ENCODE assay signal across 25 mouse cellular contexts in the genomic region with DNA sequence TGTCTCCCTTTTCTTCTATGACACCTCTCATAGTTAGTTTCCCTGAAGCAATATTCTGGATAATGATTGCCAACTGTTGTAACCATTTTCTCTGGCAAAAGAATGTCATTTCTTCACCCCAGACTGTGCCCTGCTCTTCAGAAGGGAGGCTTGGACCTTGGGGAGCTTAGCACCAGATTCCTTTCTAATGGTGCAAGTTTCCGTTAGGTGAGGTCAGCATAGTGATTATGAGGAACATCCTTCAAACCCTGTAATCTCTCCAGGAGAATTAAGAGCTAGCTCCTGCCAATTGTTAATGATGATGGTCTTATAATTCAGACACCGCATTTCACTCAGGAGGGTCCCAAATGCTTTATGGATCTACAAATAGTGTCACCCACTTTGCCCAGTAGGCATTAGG. TPM values are rescaled to one million over a fixed set of nuclear protein-coding genes. Genes with fewer than 3 reads are reported as not detected.
DNase-seq lines count a peak whose midpoint lies in the region; ATAC-seq and TF ChIP-seq lines count a peak whose summit lies in the region.
"Had no signal": no experiment of that assay in that cellular context is flagged by ENCODE, and none has a peak within 500 bp of the region (broad histone marks: within the 10 kb centered on the region; RNA-seq: fewer than 3 reads in every experiment).

No protein-coding gene starts in this region.

- POLR2A ChIA-PET in Patski (lab: Charles Lee), result interaction anchor here (0.6 kb wide), 1 partner anchor 156 kb away, joined by 5 read pairs; no protein-coding TSS in a partner anchor

- in situ Hi-C loops in Patski (cut with MboI; ENCODE audit: low pct_unique_long_range_greater_than_20kb), result no loop called here

- TF ChIP-seq EP300 in heart, adult 2 months (IDR thresholded peaks at IDR 0.05; ENCODE audit: insufficient read depth, low read depth, low read length), result no peak

- TF ChIP-seq POLR2A in heart, adult 2 months (IDR thresholded peaks at IDR 0.05; ENCODE audit: insufficient read depth, low read depth, low read length), result no peak

- ATAC-seq in midbrain, embryonic 11.5 days (ENCODE audit: low FRiP score), result no peak
- ATAC-seq in midbrain, embryonic 13.5 days, result no peak
- peak; percentile 80 for ATAC-seq in Patski
- ATAC-seq: activated CD4-positive, CD25-positive, alpha-beta regulatory T cell, adult 4 months; CD4-positive, CD25-positive, alpha-beta regulatory T cell, adult 4 months had no signal

- H3K9ac ChIP-seq in heart, adult 2 months (ENCODE audit: low read depth, low read length), result no peak overlapping the region
- no peak overlapping the region for H3K9ac ChIP-seq in midbrain, embryonic 11.5 days (ENCODE audit: low read length)
- H3K9ac ChIP-seq in midbrain, embryonic 13.5 days (replicated peaks), result no peak overlapping the region

- H3K79me2 ChIP-seq in heart, adult 2 months (replicated peaks; ENCODE audit: control insufficient read depth, insufficient read depth, low read length), result no peaks in the 10 kb centered on the region

- no peaks in the 10 kb centered on the region; the same call in 1 of the 2 replicates for H3K9me3 ChIP-seq in midbrain, embryonic 11.5 days (ENCODE audit: control insufficient read depth, low read length)
- 0 out of 2 replicates have a peak, but pooled peaks cover 9% of the 10 kb centered on the region for H3K9me3 ChIP-seq in midbrain, embryonic 13.5 days
- H3K9me3 ChIP-seq: G1E had no signal

- peak; percentile 37 for DNase-seq in heart, adult 11 months
- no peak for DNase-seq in heart, adult 2 months
- DNase-seq in midbrain, embryonic 11.5 days (ENCODE audit: low spot score, missing footprints), result peak; percentile 65
- DNase-seq in Patski (ENCODE audit: low read depth, low spot score), result peak; percentile 47
- DNase-seq in left cerebral cortex, adult 2 months (ENCODE audit: extremely low spot score in 1 of 2, low spot score in 2 of 2), result no peak
- DNase-seq: adrenal gland, adult 2 months; adrenal gland, adult 8-10 months; adrenal gland, postnatal 10 days; adrenal gland, postnatal 14 days; adrenal gland, postnatal 25 days; adrenal gland, postnatal 36 days; B cell, adult 2 months; cerebellum, adult 11 months; cerebellum, adult 11-12 months; cerebellum, adult 18-20 months; cerebellum, adult 2 months had no signal

- CTCF ChIA-PET in Patski (lab: Charles Lee), result interaction anchor here (1.3 kb wide), 1 partner anchor 19 kb away, joined by 4 read pairs; no protein-coding TSS in a partner anchor

- H3K27ac ChIP-seq in heart, adult 2 months, result no peak overlapping the region
- no peak overlapping the region for H3K27ac ChIP-seq in midbrain, embryonic 11.5 days (ENCODE audit: low read depth, low read length)
- no peak overlapping the region for H3K27ac ChIP-seq in midbrain, embryonic 13.5 days
- H3K27ac ChIP-seq in left cerebral cortex, adult 2 months, result no peak overlapping the region

- H3K4me3 ChIP-seq in heart, adult 2 months, result no peak overlapping the region
- H3K4me3 ChIP-seq in midbrain, embryonic 11.5 days (ENCODE audit: low read depth, low read length), result no peak overlapping the region
- H3K4me3 ChIP-seq in midbrain, embryonic 13.5 days (replicated peaks), result no peak overlapping the region
- no peak overlapping the region for H3K4me3 ChIP-seq in left cerebral cortex, adult 2 months

- no peaks in the 10 kb centered on the region for H3K4me1 ChIP-seq in heart, adult 2 months (ENCODE audit: control insufficient read depth, insufficient read depth, low read length)
- H3K4me1 ChIP-seq in midbrain, embryonic 11.5 days (ENCODE audit: control insufficient read depth, insufficient read depth, low read length), result peaks cover 3% of the 10 kb centered on the region; the same call in 1 of the 2 replicates
- peaks cover 18% of the 10 kb centered on the region for H3K4me1 ChIP-seq in midbrain, embryonic 13.5 days (replicated peaks)

- H3K27me3 ChIP-seq in heart, adult 2 months (ENCODE audit: control insufficient read depth, insufficient read depth, low read length), result no peaks in the 10 kb centered on the region
- no peaks in the 10 kb centered on the region for H3K27me3 ChIP-seq in midbrain, embryonic 11.5 days (ENCODE audit: control insufficient read depth, insufficient read depth, low read length)
- no peaks in the 10 kb centered on the region for H3K27me3 ChIP-seq in midbrain, embryonic 13.5 days
- no peaks in the 10 kb centered on the region for H3K27me3 ChIP-seq in Patski
- H3K27me3 ChIP-seq: CH12.LX had no signal

- 86% methylated on average over 2 of the region's 2 CpGs for WGBS in heart, adult 2 months
- WGBS in midbrain, embryonic 11.5 days, result 93% methylated on average over 2 of the region's 2 CpGs
- WGBS in midbrain, embryonic 13.5 days, result 89% methylated on average over 2 of the region's 2 CpGs

- no peak overlapping the region for H3K4me2 ChIP-seq in midbrain, embryonic 11.5 days
- H3K4me2 ChIP-seq in midbrain, embryonic 13.5 days (replicated peaks), result no peak overlapping the region

- intact Hi-C loops in heart, adult 2 months (cut with DNase I), result no loop called here
- intact Hi-C loops in left cerebral cortex, adult 2 months (cut with DNase I), result no loop called here

- no peak for TF ChIP-seq CTCF in heart, adult 2 months (IDR thresholded peaks at IDR 0.05)
- no peak for TF ChIP-seq CTCF in Patski (IDR thresholded peaks at IDR 0.05)
- no peak for TF ChIP-seq CTCF in left cerebral cortex, adult 2 months (IDR thresholded peaks at IDR 0.05)

- H3K36me3 ChIP-seq in heart, adult 2 months (ENCODE audit: control insufficient read depth, insufficient read depth, low read length), result no peaks in the 10 kb centered on the region
- no peaks in the 10 kb centered on the region for H3K36me3 ChIP-seq in midbrain, embryonic 11.5 days (ENCODE audit: control insufficient read depth, insufficient read depth, low read length)
- no peaks in the 10 kb centered on the region for H3K36me3 ChIP-seq in midbrain, embryonic 13.5 days
- H3K36me3 ChIP-seq: G1E had no signal

RNA-seq across cellular contexts. Expression of a gene that starts 19.5 kb away (rescaled TPM):
- not detected for total RNA-seq in heart, adult 2 months (2021)
- polyA plus RNA-seq in heart, adult 2 months (2012; rRNA removed), result not detected in 2 replicates
- 18.7 and 20.7 TPM in 2 replicates for polyA plus RNA-seq in midbrain, embryonic 11.5 days (2014; fragmentation: Nextera tagmentation; extraction: Ambion mirVana)
- polyA plus RNA-seq in midbrain, embryonic 13.5 days (2015; fragmentation: Nextera tagmentation; extraction: Ambion mirVana), result 9.3 and 25.7 TPM in 2 replicates
- 0.06 TPM for polyA plus RNA-seq in Patski (2021)
- total RNA-seq in left cerebral cortex, adult 2 months (2021), result not detected
- total RNA-seq: adrenal gland, adult 18-20 months; adrenal gland, adult 2 months; adrenal gland, adult 8-10 months; adrenal gland, postnatal 10 days; adrenal gland, postnatal 14 days; adrenal gland, postnatal 25 days; adrenal gland, postnatal 36 days; adrenal gland, postnatal 4 days; CH12.LX; MEL had no signal
- polyA plus RNA-seq: activated CD4-positive, CD25-positive, alpha-beta regulatory T cell, adult 4 months; adrenal gland, adult 2 months; C2C12; CD4-positive, CD25-positive, alpha-beta regulatory T cell, adult 4 months; G1E had no signal

Comparison
In these comparisons a context has a peak if more than half of its experiments do, and no peak if none do; other contexts are left out.
1. DNase-seq: peak in heart, adult 11 months (single experiment), midbrain, embryonic 11.5 days (single experiment) and Patski (single experiment); none in heart, adult 2 months (0 of 2) and left cerebral cortex, adult 2 months (0 of 2).